Mouse (Mus musculus): ENCODE data around the gene Rhbdl3.

Rhbdl3 gene

GRCm38 (mm10) chr11:80300551-80301315 lies at the start of gene Rhbdl3:
Gene Rhbdl3, plus strand, starts transcription at chr11:80300912.
- peak; percentile 82 for DNase-seq

GRCm38 (mm10) chr11:80264137-80264536 lies 36.6 kb upstream of the Rhbdl3 start:
- no peak for DNase-seq

- no peak for DNase-seq
Observed at GRCm38 (mm10) chr11:80271096-80271495, 29.6 kb upstream of the Rhbdl3 start.

GRCm38 (mm10) chr11:80275011-80275410 lies 25.7 kb upstream of the Rhbdl3 start:
- no peak for DNase-seq

- DNase-seq = no peak
Observed at GRCm38 (mm10) chr11:80278054-80278453, 22.7 kb upstream of the Rhbdl3 start.

- peak; percentile 55 for DNase-seq
Observed at GRCm38 (mm10) chr11:80283786-80284185, 16.9 kb upstream of the Rhbdl3 start.

- DNase-seq = no peak
Observed at GRCm38 (mm10) chr11:80284641-80285040, 16.1 kb upstream of the Rhbdl3 start.

GRCm38 (mm10) chr11:80287150-80287549 lies 13.6 kb upstream of the Rhbdl3 start:
- DNase-seq = peak; percentile 82

- DNase-seq = peak; percentile 84
Observed at GRCm38 (mm10) chr11:80289701-80290445, 10.8 kb upstream of the Rhbdl3 start.

- no peak for DNase-seq
Observed at GRCm38 (mm10) chr11:80291004-80291403, 9.7 kb upstream of the Rhbdl3 start.

GRCm38 (mm10) chr11:80292463-80292862 lies 8.2 kb upstream of the Rhbdl3 start:
- no peak for DNase-seq

- no peak for DNase-seq
Observed at GRCm38 (mm10) chr11:80295066-80295465, 5.6 kb upstream of the Rhbdl3 start.

GRCm38 (mm10) chr11:80295785-80296184 lies 4.9 kb upstream of the Rhbdl3 start:
- DNase-seq = no peak

- DNase-seq = peak; percentile 33
Observed at GRCm38 (mm10) chr11:80299513-80300235, 1.0 kb upstream of the Rhbdl3 start.

GRCm38 (mm10) chr11:80301316-80302045 lies 769 bp downstream of the Rhbdl3 start:
- DNase-seq = peak; percentile 70

- DNase-seq = no peak
Observed at GRCm38 (mm10) chr11:80302046-80302390, 1.3 kb downstream of the Rhbdl3 start.

GRCm38 (mm10) chr11:80302536-80302935 lies 1.8 kb downstream of the Rhbdl3 start:
- peak; percentile 87 for DNase-seq

GRCm38 (mm10) chr11:80303746-80304145 lies 3.0 kb downstream of the Rhbdl3 start:
- no peak for DNase-seq

GRCm38 (mm10) chr11:80304846-80305245 lies 4.1 kb downstream of the Rhbdl3 start:
- DNase-seq = no peak

- no peak for DNase-seq
Observed at GRCm38 (mm10) chr11:80308537-80308936, 7.8 kb downstream of the Rhbdl3 start.

GRCm38 (mm10) chr11:80311271-80311670 lies 10.6 kb downstream of the Rhbdl3 start:
- DNase-seq = no peak

GRCm38 (mm10) chr11:80312049-80312448 lies 11.3 kb downstream of the Rhbdl3 start:
- no peak for DNase-seq

- peak; percentile 72 for DNase-seq
Observed at GRCm38 (mm10) chr11:80312565-80312964, 11.9 kb downstream of the Rhbdl3 start.
